Mouse (Mus musculus): ENCODE measurements around the gene Trim65. TPM values are rescaled to one million over a fixed set of nuclear protein-coding genes. Genes with fewer than 3 reads are reported as not detected.

Gene Trim65
- polyA plus RNA-seq, 1 experiment from 2014 or later, result 7.7 TPM

DNA sequence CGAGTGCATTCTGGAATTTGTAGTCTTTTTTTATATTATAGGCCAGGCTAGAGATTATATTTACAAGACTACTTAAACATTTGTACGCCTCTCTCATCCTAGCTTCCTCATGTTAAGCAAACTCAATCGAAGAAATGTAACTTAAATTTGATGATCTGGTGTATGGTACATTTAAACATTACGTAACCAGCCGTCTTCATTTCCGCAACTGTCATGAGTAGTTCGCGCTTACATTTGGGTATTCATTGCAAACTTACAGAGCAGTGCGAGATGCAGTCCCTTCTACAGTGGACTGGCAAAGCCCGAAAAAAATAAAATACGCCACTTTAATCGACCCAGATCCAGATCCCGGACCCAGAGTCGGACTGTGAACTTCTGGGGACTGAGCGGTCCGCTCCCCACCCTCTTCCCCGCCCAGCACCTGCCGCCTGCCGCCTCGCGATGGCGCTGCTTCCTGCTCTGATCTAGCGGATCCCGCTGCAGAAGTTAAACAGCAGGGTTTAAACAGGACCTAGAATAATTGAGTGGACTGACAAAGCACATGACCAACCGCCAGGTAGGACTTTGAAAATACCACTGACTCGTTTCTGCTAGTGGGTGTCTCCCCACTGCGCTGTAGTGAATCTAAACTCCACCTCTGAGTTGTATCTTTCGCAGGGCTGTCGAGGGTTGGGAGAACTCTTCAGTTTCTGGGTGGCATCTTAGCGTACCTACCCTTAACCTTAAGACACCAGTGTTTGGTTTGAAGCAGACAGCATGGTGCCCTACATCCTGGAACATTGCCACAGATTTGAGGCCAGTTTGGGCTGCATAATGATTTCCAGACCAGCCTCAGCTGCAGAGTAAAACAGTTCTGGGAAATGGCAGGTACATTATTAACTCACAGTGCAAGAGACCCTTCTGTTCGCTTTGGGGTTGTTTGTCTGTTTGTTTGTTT is 43.5 kb downstream of the Trim65 start:
- Histone ChIP-seq H3K4me1 (ENCODE audit: control insufficient read depth, insufficient read depth, low read length) (peaks cover 17% of the 10 kb centered on the region), H3K36me3 (ENCODE audit: control insufficient read depth, insufficient read depth, low read length) (peaks cover 11% of the 10 kb centered on the region), H3K27ac (ENCODE audit: low read length) (peak overlapping the region; percentile 90), H3K4me3 (ENCODE audit: low read length) (peak overlapping the region; percentile 55), H3K4me2 (ENCODE audit: low read depth, low read length) (peak overlapping the region; percentile 54), H3K27me3 (replicated peaks; ENCODE audit: control insufficient read depth, insufficient read depth, low read length) (no peaks in the 10 kb centered on the region), H3K9me3 (ENCODE audit: control insufficient read depth, low read length) (no peaks in the 10 kb centered on the region), H3K9ac (ENCODE audit: low read depth, low read length) (peak overlapping the region; percentile 65)
- peak; percentile 83 for ATAC-seq
- 2% methylated on average over 31 of the region's 31 CpGs for WGBS

DNA sequence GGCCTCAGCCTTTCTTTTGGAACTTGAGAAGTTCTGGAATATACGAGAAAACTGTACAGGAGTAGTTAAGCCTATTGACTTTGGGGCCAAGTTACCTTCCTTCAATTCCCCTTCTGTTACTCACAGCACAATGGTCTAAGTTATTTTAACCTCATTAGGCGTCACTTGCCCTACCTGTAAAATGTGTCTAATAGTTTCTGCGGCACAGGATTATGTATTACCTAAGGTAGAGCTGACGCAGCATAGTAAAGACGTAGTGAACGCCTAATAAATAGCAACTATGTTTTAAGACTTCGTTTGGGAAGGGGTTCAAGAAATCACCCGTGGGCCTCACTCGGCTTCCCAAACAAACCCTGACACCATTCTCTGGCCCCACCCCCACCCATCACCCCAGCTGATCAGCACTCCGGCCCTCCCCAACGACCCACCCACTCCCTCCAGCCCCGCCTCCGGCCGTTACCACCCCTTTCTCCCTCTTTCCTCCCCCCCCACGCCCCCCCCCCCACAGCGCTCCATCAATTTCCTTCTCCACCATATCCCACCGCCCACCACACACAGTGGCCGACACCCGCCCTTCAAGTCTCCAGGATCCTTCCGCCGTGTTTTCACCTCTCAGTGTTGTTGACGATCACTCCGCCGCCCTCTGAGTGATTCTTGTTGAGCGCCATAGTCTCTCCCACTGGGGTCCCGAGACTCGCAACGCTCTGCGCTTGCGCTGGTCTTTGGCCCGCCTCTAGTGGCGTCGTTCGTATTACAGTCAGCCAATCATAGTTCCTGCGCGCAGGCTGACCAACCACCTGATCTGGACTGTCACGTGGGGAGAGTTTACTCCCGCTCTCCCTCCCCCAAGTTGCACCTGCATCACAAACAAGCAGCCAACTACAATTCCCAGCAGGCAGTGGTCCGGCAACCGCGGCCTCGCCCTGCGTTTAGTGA is 44.4 kb downstream of the Trim65 start, which contains the start of gene Wbp2:
Gene Wbp2 (minus strand): TSS at position 738 of the 936 bp plus-strand sequence.
- ATAC-seq, result peak; percentile 94
- Histone ChIP-seq H3K9me3 (ENCODE audit: control insufficient read depth, low read length) (no peaks in the 10 kb centered on the region), H3K27me3 (replicated peaks; ENCODE audit: control insufficient read depth, insufficient read depth, low read length) (no peaks in the 10 kb centered on the region), H3K4me3 (ENCODE audit: low read length) (peak within 1 kb of the TSS; percentile 55), H3K27ac (ENCODE audit: low read length) (peak within 1 kb of the TSS; percentile 90), H3K9ac (ENCODE audit: low read depth, low read length) (peak within 1 kb of the TSS; percentile 67), H3K36me3 (ENCODE audit: control insufficient read depth, insufficient read depth, low read length) (peaks cover 13% of the 10 kb centered on the region), H3K4me2 (ENCODE audit: low read depth, low read length) (peak within 1 kb of the TSS; percentile 75), H3K4me1 (ENCODE audit: control insufficient read depth, insufficient read depth, low read length) (peaks cover 17% of the 10 kb centered on the region)
- 3% methylated on average over 41 of the region's 43 CpGs for WGBS

DNA sequence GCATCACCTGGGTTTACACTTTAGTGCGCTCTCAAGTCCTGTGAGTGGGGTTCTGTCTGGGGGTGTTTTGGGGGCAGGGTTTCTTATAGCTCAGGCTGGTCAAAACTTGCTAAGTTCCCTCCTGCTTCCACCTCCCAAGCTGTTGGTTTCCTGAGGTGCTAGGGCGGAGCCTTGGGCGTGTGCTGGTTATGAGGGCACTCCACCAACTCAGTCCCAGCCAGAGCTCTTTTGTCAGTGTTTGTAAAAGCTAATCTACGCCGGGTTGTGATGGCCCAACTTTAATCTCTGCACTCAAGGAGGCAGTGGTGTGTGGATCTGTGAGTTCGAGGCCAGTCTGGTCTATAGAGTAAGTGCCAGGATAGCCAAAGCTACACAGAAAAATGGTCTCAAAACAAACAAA is 46.8 kb downstream of the Trim65 start:
- no peak for ATAC-seq
- H3K36me3 ChIP-seq (ENCODE audit: control insufficient read depth, insufficient read depth, low read length), result peaks cover 25% of the 10 kb centered on the region
- no peaks in the 10 kb centered on the region for H3K9me3 ChIP-seq (ENCODE audit: control insufficient read depth, low read length)
- no peak overlapping the region for H3K27ac ChIP-seq (ENCODE audit: low read length)
- no peaks in the 10 kb centered on the region for H3K27me3 ChIP-seq (replicated peaks; ENCODE audit: control insufficient read depth, insufficient read depth, low read length)
- H3K9ac ChIP-seq (ENCODE audit: low read depth, low read length), result no peak overlapping the region
- 78% methylated on average over 6 of the region's 6 CpGs for WGBS
- H3K4me2 ChIP-seq (ENCODE audit: low read depth, low read length), result no peak overlapping the region
- H3K4me1 ChIP-seq (ENCODE audit: control insufficient read depth, insufficient read depth, low read length), result peaks cover 21% of the 10 kb centered on the region
- no peak overlapping the region for H3K4me3 ChIP-seq (ENCODE audit: low read length)

DNA sequence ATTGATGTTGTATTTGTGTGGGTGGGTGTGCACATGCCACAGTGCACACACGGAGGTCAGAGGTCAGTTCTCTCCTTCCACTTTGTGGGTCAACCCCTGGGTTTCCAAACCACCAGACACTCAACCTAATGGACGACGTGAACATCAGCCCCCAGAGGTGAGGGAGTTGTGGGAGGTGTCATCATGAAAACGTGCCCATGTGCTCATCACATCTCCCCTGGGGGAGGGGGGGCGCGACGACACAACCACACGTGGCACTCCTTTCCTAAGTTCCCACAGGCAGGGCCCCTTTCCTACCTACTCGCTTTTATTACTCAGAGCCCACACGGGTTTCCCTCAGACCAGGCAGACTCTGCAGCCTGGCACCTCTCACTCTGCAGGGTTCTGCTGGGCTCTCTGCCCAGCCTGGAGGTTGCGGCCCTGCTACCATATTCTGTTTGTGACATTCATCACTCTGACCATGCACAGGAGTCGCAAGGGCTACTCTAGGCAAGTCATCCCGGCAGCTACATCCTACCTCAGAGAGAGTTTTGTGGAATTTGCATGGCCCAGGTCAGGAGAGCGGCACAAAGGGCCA is 47.7 kb downstream of the Trim65 start:
- Histone ChIP-seq H3K9ac (ENCODE audit: low read depth, low read length) (no peak overlapping the region), H3K36me3 (ENCODE audit: control insufficient read depth, insufficient read depth, low read length) (peaks cover 26% of the 10 kb centered on the region), H3K9me3 (ENCODE audit: control insufficient read depth, low read length) (no peaks in the 10 kb centered on the region), H3K4me3 (ENCODE audit: low read length) (no peak overlapping the region), H3K4me2 (ENCODE audit: low read depth, low read length) (no peak overlapping the region), H3K4me1 (ENCODE audit: control insufficient read depth, insufficient read depth, low read length) (peaks cover 30% of the 10 kb centered on the region), H3K27me3 (replicated peaks; ENCODE audit: control insufficient read depth, insufficient read depth, low read length) (no peaks in the 10 kb centered on the region), H3K27ac (ENCODE audit: low read length) (no peak overlapping the region)
- no peak for ATAC-seq
- WGBS, result 88% methylated on average over 14 of the region's 14 CpGs

DNA sequence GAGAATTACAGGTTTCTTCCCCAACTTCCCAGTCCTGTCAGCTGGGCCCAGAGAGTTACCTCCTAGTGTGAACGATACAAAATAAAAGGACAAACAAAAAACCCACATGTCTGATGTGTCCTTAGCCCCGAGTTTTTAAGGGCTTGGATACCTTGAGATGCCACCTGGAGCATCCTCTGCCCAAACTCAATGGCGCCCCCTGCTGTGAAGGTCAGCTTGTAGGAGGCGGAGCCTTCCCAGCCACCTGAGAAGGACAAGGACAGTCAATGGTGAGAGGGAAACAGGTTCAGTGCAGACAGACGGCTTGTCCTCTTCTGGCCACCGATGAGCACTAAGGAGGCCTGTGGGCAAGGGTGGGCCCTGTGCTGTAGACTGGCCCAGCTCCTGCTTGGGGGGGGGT is 49.8 kb downstream of the Trim65 start:
- H3K4me2 ChIP-seq (ENCODE audit: low read depth, low read length), result no peak overlapping the region
- peaks cover 26% of the 10 kb centered on the region for H3K36me3 ChIP-seq (ENCODE audit: control insufficient read depth, insufficient read depth, low read length)
- H3K9ac ChIP-seq (ENCODE audit: low read depth, low read length), result no peak overlapping the region
- H3K9me3 ChIP-seq (ENCODE audit: control insufficient read depth, low read length), result no peaks in the 10 kb centered on the region
- 62% methylated on average over 6 of the region's 6 CpGs for WGBS
- no peak overlapping the region for H3K27ac ChIP-seq (ENCODE audit: low read length)
- H3K4me3 ChIP-seq (ENCODE audit: low read length), result no peak overlapping the region
- no peak for ATAC-seq
- H3K4me1 ChIP-seq (ENCODE audit: control insufficient read depth, insufficient read depth, low read length), result peaks cover 32% of the 10 kb centered on the region
- H3K27me3 ChIP-seq (replicated peaks; ENCODE audit: control insufficient read depth, insufficient read depth, low read length), result no peaks in the 10 kb centered on the region

DNA sequence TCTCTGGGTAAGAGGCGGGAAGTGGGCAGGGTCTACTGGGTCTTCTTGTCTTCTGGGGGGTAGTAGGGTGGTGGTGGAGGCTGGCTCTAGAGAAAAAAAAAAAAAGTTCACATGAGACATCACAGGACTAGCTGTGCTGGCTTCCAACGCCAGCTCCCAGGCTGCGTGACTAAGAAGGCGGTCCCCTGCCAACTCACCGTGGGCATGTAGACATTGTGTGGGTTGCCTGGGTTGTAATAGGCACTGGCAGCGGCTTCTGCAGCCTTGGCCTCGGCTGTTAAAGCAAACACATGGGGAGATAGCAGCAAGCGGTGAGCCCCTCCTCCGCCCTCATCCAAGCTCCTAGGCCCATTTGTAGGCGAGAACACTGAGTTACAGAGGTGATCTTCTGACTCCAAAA is 51.4 kb downstream of the Trim65 start:
- H3K4me1 ChIP-seq (ENCODE audit: control insufficient read depth, insufficient read depth, low read length), result peaks cover 20% of the 10 kb centered on the region
- H3K36me3 ChIP-seq (ENCODE audit: control insufficient read depth, insufficient read depth, low read length), result peaks cover 26% of the 10 kb centered on the region
- H3K4me3 ChIP-seq (ENCODE audit: low read length), result no peak overlapping the region
- 0 out of 2 replicates have a peak overlapping the region, but pooled peaks have one; percentile 45 for H3K9ac ChIP-seq (ENCODE audit: low read depth, low read length)
- no peak overlapping the region; the same call in 1 of the 2 replicates for H3K27ac ChIP-seq (ENCODE audit: low read length)
- no peak for ATAC-seq
- WGBS, result 66% methylated on average over 10 of the region's 10 CpGs
- no peaks in the 10 kb centered on the region for H3K27me3 ChIP-seq (replicated peaks; ENCODE audit: control insufficient read depth, insufficient read depth, low read length)
- H3K4me2 ChIP-seq (ENCODE audit: low read depth, low read length), result no peak overlapping the region
- H3K9me3 ChIP-seq (ENCODE audit: control insufficient read depth, low read length), result no peaks in the 10 kb centered on the region

DNA sequence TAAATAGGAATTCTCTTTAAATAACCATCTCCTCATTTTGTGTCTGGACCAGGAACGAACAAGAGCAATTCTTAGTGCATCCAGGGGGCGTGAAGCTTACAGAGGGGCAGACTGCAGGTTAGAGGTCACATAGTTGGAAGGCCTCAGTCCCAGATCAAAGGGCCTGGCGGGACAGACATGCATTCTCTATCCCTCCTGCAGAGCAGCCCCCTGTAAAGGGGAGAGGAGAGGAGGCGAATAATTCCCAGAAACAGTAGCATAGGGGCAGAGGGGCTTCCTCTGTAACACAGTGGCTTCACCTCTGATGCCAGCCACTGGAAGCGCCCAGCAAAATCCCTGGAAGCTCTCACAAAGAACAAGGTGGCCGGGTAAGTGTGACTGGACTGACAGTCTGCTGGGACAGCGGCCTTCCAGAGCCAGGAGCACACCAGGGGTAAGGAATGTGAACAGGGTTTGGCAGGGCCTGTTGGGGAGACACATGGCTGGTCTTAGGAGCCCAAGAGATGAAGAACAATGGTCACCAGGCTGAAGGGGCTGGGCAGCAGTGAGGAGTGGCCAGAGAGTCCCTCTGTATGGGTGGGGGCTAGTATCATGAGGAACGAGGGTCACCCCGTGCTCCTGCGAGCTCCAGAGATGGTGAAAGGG is 52.1 kb downstream of the Trim65 start:
- peak overlapping the region; percentile 45; the same call in 1 of the 2 replicates for H3K9ac ChIP-seq (ENCODE audit: low read depth, low read length)
- H3K36me3 ChIP-seq (ENCODE audit: control insufficient read depth, insufficient read depth, low read length), result peaks cover 25% of the 10 kb centered on the region
- WGBS, result 49% methylated on average over 10 of the region's 10 CpGs
- H3K9me3 ChIP-seq (ENCODE audit: control insufficient read depth, low read length), result no peaks in the 10 kb centered on the region
- no peak overlapping the region for H3K4me3 ChIP-seq (ENCODE audit: low read length)
- no peak overlapping the region for H3K4me2 ChIP-seq (ENCODE audit: low read depth, low read length)
- no peaks in the 10 kb centered on the region for H3K27me3 ChIP-seq (replicated peaks; ENCODE audit: control insufficient read depth, insufficient read depth, low read length)
- peaks cover 20% of the 10 kb centered on the region for H3K4me1 ChIP-seq (ENCODE audit: control insufficient read depth, insufficient read depth, low read length)
- peak overlapping the region; percentile 46; the same call in 1 of the 2 replicates for H3K27ac ChIP-seq (ENCODE audit: low read length)
- no peak for ATAC-seq

DNA sequence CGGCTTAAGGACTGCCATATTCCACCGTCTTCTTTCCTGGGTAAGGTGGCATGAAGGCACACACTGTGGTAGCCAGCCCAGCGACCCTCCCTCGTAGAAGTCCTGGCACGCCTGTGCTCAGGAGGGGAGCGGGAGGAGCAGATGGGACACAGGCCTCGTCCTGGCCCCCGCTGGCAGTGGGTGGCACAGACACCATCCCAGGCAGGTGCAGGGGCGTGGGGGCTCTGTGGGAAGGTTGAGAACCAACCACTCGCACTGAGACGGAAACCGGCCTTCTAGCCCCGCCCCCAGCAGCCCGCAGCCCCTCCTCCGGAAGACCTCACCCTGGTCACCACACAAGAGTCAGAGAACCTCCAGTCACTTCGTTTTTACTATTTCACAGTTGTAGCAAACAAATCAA is 52.7 kb downstream of the Trim65 start:
- WGBS, result 8% methylated on average over 16 of the region's 16 CpGs
- no peaks in the 10 kb centered on the region for H3K27me3 ChIP-seq (replicated peaks; ENCODE audit: control insufficient read depth, insufficient read depth, low read length)
- peak overlapping the region; percentile 86 for H3K27ac ChIP-seq (ENCODE audit: low read length)
- ATAC-seq, result peak; percentile 45
- peak overlapping the region; percentile 54 for H3K4me2 ChIP-seq (ENCODE audit: low read depth, low read length)
- peak overlapping the region; percentile 67 for H3K9ac ChIP-seq (ENCODE audit: low read depth, low read length)
- H3K4me3 ChIP-seq (ENCODE audit: low read length), result peak overlapping the region; percentile 41
- peaks cover 20% of the 10 kb centered on the region for H3K4me1 ChIP-seq (ENCODE audit: control insufficient read depth, insufficient read depth, low read length)
- peaks cover 20% of the 10 kb centered on the region for H3K36me3 ChIP-seq (ENCODE audit: control insufficient read depth, insufficient read depth, low read length)
- no peaks in the 10 kb centered on the region for H3K9me3 ChIP-seq (ENCODE audit: control insufficient read depth, low read length)
